Mouse (Mus musculus): ENCODE data around the gene Terb2.

DNA sequence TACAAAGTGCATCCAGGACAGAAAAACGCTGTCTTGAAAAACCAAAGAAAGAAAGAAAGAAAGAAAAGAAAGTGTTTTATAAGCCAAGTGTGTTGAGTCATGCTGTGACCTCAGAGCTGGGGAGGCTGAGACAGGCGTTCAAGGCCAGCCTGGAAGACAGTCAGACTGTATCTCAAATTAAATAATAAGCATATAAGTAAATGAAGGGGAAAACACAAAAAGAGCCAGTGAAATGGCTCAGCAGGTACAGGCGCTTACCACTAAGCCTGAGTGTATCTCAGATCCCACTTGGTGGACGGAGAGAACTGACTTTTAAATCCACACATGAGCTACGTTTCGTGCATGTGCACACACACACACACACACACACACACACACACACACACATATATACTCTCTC lies 36.8 kb upstream of the Terb2 start:
- TF ChIP-seq POLR2A (IDR thresholded peaks at IDR 0.05; ENCODE audit: control insufficient read depth, extremely low read depth, insufficient read depth, low read length, poor library complexity) (no peak), CTCF (IDR thresholded peaks at IDR 0.05; ENCODE audit: borderline replicate concordance, control insufficient read depth, extremely low read depth, insufficient read depth, low read length, poor library complexity) (no peak)
